In the genomic region with DNA sequence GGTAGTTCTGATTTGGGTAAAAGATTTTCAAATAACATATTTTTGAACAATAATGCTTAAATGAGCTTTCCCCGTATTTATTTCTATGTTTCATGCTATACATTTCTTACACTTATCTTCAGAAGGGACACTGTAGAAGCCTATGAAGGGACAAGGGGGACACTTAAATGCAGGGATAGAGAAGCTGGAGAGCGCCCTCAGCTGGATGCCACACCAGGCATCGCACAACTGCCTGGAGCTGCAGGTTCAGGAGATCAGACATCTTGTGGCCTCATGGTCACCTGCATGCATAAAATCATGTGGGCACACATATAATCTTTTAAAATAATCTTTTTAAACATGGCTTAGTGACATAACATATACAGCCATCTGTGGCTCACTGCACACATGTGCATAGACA, we compare ENCODE assay signal across 19 mouse cellular contexts. TPM values are rescaled to one million over a fixed set of nuclear protein-coding genes. Genes with fewer than 3 reads are reported as not detected.
A peak's percentile ranks its signal among the peaks of the same experiment; 100 is the strongest.
DNase-seq lines count a peak whose midpoint lies in the region; ATAC-seq and TF ChIP-seq lines count a peak whose summit lies in the region.
"Had no signal": no experiment of that assay in that cellular context is flagged by ENCODE, and none has a peak within 500 bp of the region (broad histone marks: within the 10 kb centered on the region; RNA-seq: fewer than 3 reads in every experiment).

No protein-coding gene starts in this region.

- H3K36me3 ChIP-seq in liver, postnatal 0 days (replicated peaks; ENCODE audit: insufficient read depth, low read length): peaks cover 79% of the 10 kb centered on the region
- peaks cover 99% of the 10 kb centered on the region for H3K36me3 ChIP-seq in liver, embryonic 12.5 days

- H3K9ac ChIP-seq in liver, postnatal 0 days (replicated peaks): no peak overlapping the region
- H3K9ac ChIP-seq in liver, embryonic 12.5 days: no peak overlapping the region
- H3K9ac ChIP-seq: embryonic facial prominence, embryonic 15.5 days; forebrain, embryonic 13.5 days; hindbrain, embryonic 14.5 days; limb, embryonic 13.5 days had no signal

- H3K27ac ChIP-seq in liver, postnatal 0 days (ENCODE audit: low read depth): no peak overlapping the region
- no peak overlapping the region for H3K27ac ChIP-seq in liver, embryonic 12.5 days
- H3K27ac ChIP-seq in cortical plate, adult 2 months (ENCODE audit: insufficient read depth, low read length): no peak overlapping the region
- H3K27ac ChIP-seq: embryonic facial prominence, embryonic 15.5 days; forebrain, embryonic 13.5 days; hindbrain, embryonic 14.5 days; limb, embryonic 13.5 days had no signal

- no peak overlapping the region for H3K4me2 ChIP-seq in liver, postnatal 0 days (ENCODE audit: low read depth, low read length)
- H3K4me2 ChIP-seq in liver, embryonic 12.5 days: no peak overlapping the region
- H3K4me2 ChIP-seq: embryonic facial prominence, embryonic 15.5 days; forebrain, embryonic 13.5 days; hindbrain, embryonic 14.5 days; limb, embryonic 13.5 days had no signal

- no peak for TF ChIP-seq POLR2A in cortical plate, adult 2 months (IDR thresholded peaks at IDR 0.05; ENCODE audit: extremely low read depth, insufficient read depth, low read length)

- H3K9me3 ChIP-seq in liver, postnatal 0 days (ENCODE audit: low read length): no peaks in the 10 kb centered on the region
- H3K9me3 ChIP-seq in liver, embryonic 12.5 days (replicated peaks): no peaks in the 10 kb centered on the region
- H3K9me3 ChIP-seq: embryonic facial prominence, embryonic 15.5 days; forebrain, embryonic 13.5 days; limb, embryonic 13.5 days had no signal

- ATAC-seq in liver, postnatal 0 days: no peak
- no peak for ATAC-seq in liver, embryonic 12.5 days
- ATAC-seq: forebrain, embryonic 13.5 days had no signal

- 83% methylated on average over 3 of the region's 3 CpGs for WGBS in liver, postnatal 0 days (ENCODE audit: insufficient replicate concordance)
- 83% methylated on average over 3 of the region's 3 CpGs for WGBS in liver, embryonic 12.5 days (ENCODE audit: insufficient replicate concordance)

- TF ChIP-seq CTCF in liver, postnatal 0 days (IDR thresholded peaks at IDR 0.05; ENCODE audit: low read depth): peak; percentile 41
- TF ChIP-seq CTCF in cortical plate, adult 2 months (IDR thresholded peaks at IDR 0.05; ENCODE audit: extremely low read depth, insufficient read depth, low read length): 0 out of 2 replicates have a peak, but pooled peaks have one; percentile 14

- H3K4me1 ChIP-seq in liver, postnatal 0 days (ENCODE audit: insufficient read depth): no peaks in the 10 kb centered on the region
- H3K4me1 ChIP-seq in liver, embryonic 12.5 days: no peaks in the 10 kb centered on the region
- no peaks in the 10 kb centered on the region for H3K4me1 ChIP-seq in cortical plate, adult 2 months (ENCODE audit: control insufficient read depth, insufficient read depth, low read length)
- H3K4me1 ChIP-seq: embryonic facial prominence, embryonic 15.5 days; forebrain, embryonic 13.5 days; limb, embryonic 13.5 days had no signal

- H3K27me3 ChIP-seq in liver, postnatal 0 days (ENCODE audit: insufficient read depth, low read length): no peaks in the 10 kb centered on the region
- no peaks in the 10 kb centered on the region for H3K27me3 ChIP-seq in liver, embryonic 12.5 days (replicated peaks)
- H3K27me3 ChIP-seq: CH12.LX; embryonic facial prominence, embryonic 15.5 days; forebrain, embryonic 13.5 days; limb, embryonic 13.5 days had no signal

- no peak for TF ChIP-seq EP300 in liver, postnatal 0 days (IDR thresholded peaks at IDR 0.05; ENCODE audit: low read depth)

- peak; percentile 39 for DNase-seq in adrenal gland, postnatal 14 days
- no peak for DNase-seq in adrenal gland, postnatal 4 days (ENCODE audit: low spot score in 2 of 2)
- DNase-seq in kidney, adult 9 months: peak; percentile 35
- no peak for DNase-seq in kidney, postnatal 14 days
- DNase-seq in liver, postnatal 0 days: no peak
- no peak for DNase-seq in layer of hippocampus, adult 8-10 months (ENCODE audit: low spot score in 2 of 2)
- DNase-seq: cerebellum, adult 9-10 months had no signal

- H3K4me3 ChIP-seq in liver, postnatal 0 days (ENCODE audit: low read depth, low read length): no peak overlapping the region
- no peak overlapping the region for H3K4me3 ChIP-seq in liver, embryonic 12.5 days
- no peak overlapping the region for H3K4me3 ChIP-seq in cortical plate, adult 2 months (ENCODE audit: insufficient read depth, low read length)
- H3K4me3 ChIP-seq: embryonic facial prominence, embryonic 15.5 days; forebrain, embryonic 13.5 days; limb, embryonic 13.5 days; myocyte had no signal

RNA-seq across cellular contexts. Expression of a gene that starts 9.8 kb away (rescaled TPM):
- total RNA-seq in adrenal gland, postnatal 14 days (2021): 125 and 148 TPM in 2 replicates
- total RNA-seq in adrenal gland, postnatal 4 days (2021): 100 to 1,000 TPM; 149 to 166 TPM
- 34.4 TPM in 2 replicates for polyA plus RNA-seq in liver, postnatal 0 days (2015; fragmentation: Nextera tagmentation; extraction: Ambion mirVana)
- 58.9 and 61.9 TPM in 2 replicates for polyA plus RNA-seq in liver, embryonic 12.5 days (2016; fragmentation: Nextera tagmentation; extraction: Ambion mirVana)
- 62.6 and 65.1 TPM in 2 replicates for polyA plus RNA-seq in cortical plate, adult 2 months (2012; rRNA removed)
- 100 to 1,000 TPM; 101 to 116 (median 107) TPM for total RNA-seq in layer of hippocampus, adult 8-10 months (2022)

RNA-seq across cellular contexts. Expression of a gene that starts 13.3 kb away (rescaled TPM):
- 21.6 and 25.2 TPM in 2 replicates for total RNA-seq in adrenal gland, postnatal 14 days (2021)
- 10 to 100 TPM; 41.2 to 43.4 TPM for total RNA-seq in adrenal gland, postnatal 4 days (2021)
- 14.9 and 17.6 TPM in 2 replicates for polyA plus RNA-seq in liver, postnatal 0 days (2015; fragmentation: Nextera tagmentation; extraction: Ambion mirVana)
- polyA plus RNA-seq in liver, embryonic 12.5 days (2016; fragmentation: Nextera tagmentation; extraction: Ambion mirVana): 49.0 and 49.2 TPM in 2 replicates
- polyA plus RNA-seq in cortical plate, adult 2 months (2012; rRNA removed): 8.1 and 9.4 TPM in 2 replicates
- total RNA-seq in layer of hippocampus, adult 8-10 months (2022): 10 to 100 TPM; 14.9 to 16.8 (median 16.1) TPM

RNA-seq across cellular contexts. Expression of a gene that starts 13.5 kb away (rescaled TPM):
- 205 and 214 TPM in 2 replicates for total RNA-seq in adrenal gland, postnatal 14 days (2021)
- total RNA-seq in adrenal gland, postnatal 4 days (2021): 100 to 1,000 TPM; 227 to 231 TPM
- polyA plus RNA-seq in liver, postnatal 0 days (2015; fragmentation: Nextera tagmentation; extraction: Ambion mirVana): 95.3 and 111 TPM in 2 replicates
- polyA plus RNA-seq in liver, embryonic 12.5 days (2016; fragmentation: Nextera tagmentation; extraction: Ambion mirVana): 246 and 250 TPM in 2 replicates
- 74.7 and 75.2 TPM in 2 replicates for polyA plus RNA-seq in cortical plate, adult 2 months (2012; rRNA removed)
- 100 to 1,000 TPM in 1 of 4 experiments, 10 to 100 TPM in 3; 92.1 to 101 (median 97.4) TPM for total RNA-seq in layer of hippocampus, adult 8-10 months (2022)

RNA-seq across cellular contexts. Expression of a gene that starts 39.2 kb away (rescaled TPM):
- not detected in 2 replicates for total RNA-seq in adrenal gland, postnatal 14 days (2021)
- not detected for total RNA-seq in adrenal gland, postnatal 4 days (2021)
- polyA plus RNA-seq in liver, postnatal 0 days (2015; fragmentation: Nextera tagmentation; extraction: Ambion mirVana): 0.22 TPM in 2 replicates
- not detected in 2 replicates for polyA plus RNA-seq in liver, embryonic 12.5 days (2016; fragmentation: Nextera tagmentation; extraction: Ambion mirVana)
- 0.28 TPM in 1 of 2 replicates, not detected in the other for polyA plus RNA-seq in cortical plate, adult 2 months (2012; rRNA removed)
- total RNA-seq in layer of hippocampus, adult 8-10 months (2022): under 1 TPM in 1 of 4 experiments, not detected in 3; 0.80 TPM
- total RNA-seq: left cerebral cortex, adult 18-20 months had no signal
- polyA plus RNA-seq: embryonic facial prominence, embryonic 15.5 days; forebrain, embryonic 13.5 days; heart, embryonic 14.5 days; hindbrain, embryonic 14.5 days; limb, embryonic 13.5 days; myocyte; spleen, adult 2 months had no signal

RNA-seq across cellular contexts. Expression of a gene that starts 51.2 kb away (rescaled TPM):
- not detected in 2 replicates for total RNA-seq in adrenal gland, postnatal 14 days (2021)
- under 1 TPM; 0.28 to 0.31 TPM for total RNA-seq in adrenal gland, postnatal 4 days (2021)
- polyA plus RNA-seq in liver, postnatal 0 days (2015; fragmentation: Nextera tagmentation; extraction: Ambion mirVana): 0.19 and 0.20 TPM in 2 replicates
- polyA plus RNA-seq in liver, embryonic 12.5 days (2016; fragmentation: Nextera tagmentation; extraction: Ambion mirVana): 0.41 and 0.48 TPM in 2 replicates
- polyA plus RNA-seq in cortical plate, adult 2 months (2012; rRNA removed): 0.19 and 0.46 TPM in 2 replicates
- total RNA-seq in layer of hippocampus, adult 8-10 months (2022): 1 to 10 TPM in 1 of 4 experiments, under 1 TPM in 3; 0.51 to 1.0 (median 0.79) TPM
- total RNA-seq: CH12.LX; neutrophil, adult 5-6 weeks had no signal
- polyA plus RNA-seq: heart, embryonic 14.5 days; limb, embryonic 13.5 days; myocyte; spleen, adult 2 months had no signal

Comparison
In these comparisons a context has a peak if more than half of its experiments do, and no peak if none do; other contexts are left out.
1. DNase-seq: peak in adrenal gland, postnatal 14 days (single experiment) and kidney, adult 9 months (single experiment); none in adrenal gland, postnatal 4 days (0 of 2), kidney, postnatal 14 days (single experiment), liver, postnatal 0 days (single experiment) and layer of hippocampus, adult 8-10 months (0 of 2).